Mouse (Mus musculus) cerebellum, adult 2 months (tissue): ENCODE data around the gene Ssc5d.

Experiments used
- CTCF ChIP-seq: fragments of 200-500 bp; IDR thresholded peaks from 2 replicates; pipeline ENCODE4 v1.5.1; 2011; ENCODE audit warnings: low read depth, mild to moderate bottlenecking, control low read depth, low read length, moderate library complexity, borderline replicate concordance; ENCODE audit not compliant: insufficient read depth
- POLR2A ChIP-seq: fragments of 200-500 bp; IDR thresholded peaks from 2 replicates; pipeline ENCODE4 v1.6.1; 2011; ENCODE audit warnings: low read length, control low read depth, borderline replicate concordance; ENCODE audit not compliant: insufficient read depth

DNA sequence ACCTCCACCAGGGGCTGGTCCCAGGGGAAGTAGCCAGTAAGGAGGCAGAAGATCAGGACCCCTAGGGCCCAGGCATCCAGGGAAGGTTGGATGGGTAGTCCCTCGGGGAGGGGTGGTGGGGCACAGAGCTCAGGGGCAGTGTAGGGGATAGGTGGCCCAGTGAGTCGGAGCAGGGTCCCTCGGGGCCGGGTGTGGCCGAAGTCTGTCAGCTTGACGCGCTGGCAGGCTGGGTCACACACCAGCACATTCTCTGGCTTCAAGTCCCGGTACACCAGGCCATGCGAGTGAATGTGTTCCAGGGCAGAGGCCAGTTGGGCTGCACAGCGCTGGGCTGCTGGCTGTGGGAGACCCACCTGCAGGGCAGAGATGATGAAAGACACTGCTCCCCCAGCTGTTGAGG, 31.8 kb downstream of the Ssc5d start:
- TF ChIP-seq POLR2A (no peak), CTCF (no peak)
